Mouse (Mus musculus) lung, embryonic 16.5 days (tissue): ENCODE results near the gene Poc1b. TPM values are rescaled to one million over a fixed set of nuclear protein-coding genes. Genes with fewer than 3 reads are reported as not detected.

Source experiments
- ATAC-seq: fragments of 200-750 bp; cut with Nextera tagmentation; 2 replicates; pipeline ENCODE4 v1.8.0; 2017; ENCODE audit warnings: low read depth, mild to moderate bottlenecking, moderate library complexity
- H3K27ac ChIP-seq: fragments of 300-500 bp; sonication (generic); 2 replicates; pipeline ENCODE4 v1.5.1; 2014; ENCODE audit warnings: mild to moderate bottlenecking, control low read depth, low read length
- H3K27me3 ChIP-seq: fragments of 300-500 bp; sonication (generic); 2 replicates; pipeline ENCODE4 v1.6.1; 2014; ENCODE audit warnings: low read depth, low read length, mixed read lengths; ENCODE audit not compliant: control insufficient read depth, insufficient read depth
- H3K36me3 ChIP-seq: fragments of 300-500 bp; sonication (generic); 2 replicates; pipeline ENCODE4 v1.6.1; 2014; ENCODE audit warnings: low read length; ENCODE audit not compliant: control insufficient read depth, insufficient read depth
- H3K4me1 ChIP-seq: fragments of 300-500 bp; sonication (generic); replicated peaks from 2 replicates; pipeline ENCODE4 v1.6.1; 2014; ENCODE audit warnings: low read length, mixed read lengths; ENCODE audit not compliant: control insufficient read depth, insufficient read depth
- H3K4me2 ChIP-seq: fragments of 300-500 bp; sonication (generic); 2 replicates; pipeline ENCODE4 v1.6.1; 2014; ENCODE audit warnings: low read depth, low read length, control low read depth
- H3K4me3 ChIP-seq: fragments of 300-500 bp; sonication (generic); 2 replicates; pipeline ENCODE4 v1.5.1; 2014; ENCODE audit warnings: mild to moderate bottlenecking, low read length, control low read depth
- H3K9ac ChIP-seq: fragments of 300-500 bp; sonication (generic); 2 replicates; pipeline ENCODE4 v1.6.1; 2014; ENCODE audit warnings: low read length, control low read depth
- H3K9me3 ChIP-seq: fragments of 300-500 bp; sonication (generic); 2 replicates; pipeline ENCODE4 v1.6.1; 2016; ENCODE audit warnings: low read length; ENCODE audit not compliant: control insufficient read depth
- WGBS: fragments of 180-500 bp; shearing (Covaris S2); extraction: QIAGEN DNeasy Blood & Tissue Kit; methylation state at CpG from one replicate; pipeline ENCODE4 v1.1.7; 2014; 5-methylcytosine and 5-hydroxymethylcytosine counted together
- polyA plus RNA-seq: library from polyadenylated mRNA; unstranded; fragments of >200 nt; fragmentation: Nextera tagmentation; extraction: Ambion mirVana; gene quantifications from 2 replicates; pipeline ENCODE4 v1.2.1, GENCODE M21; 2015

The Poc1b gene
- polyA plus RNA-seq, 1 experiment from 2014 or later, result 22.7 TPM

- ATAC-seq, result no peak
- WGBS, result 57% methylated on average over 7 of the region's 7 CpGs
Measured at GRCm38 (mm10) chr10:99232518-99233227, 125.8 kb downstream of the Poc1b start.

GRCm38 (mm10) chr10:99234336-99234735 is 127.5 kb downstream of the Poc1b start:
- Histone ChIP-seq H3K27me3 (no peaks in the 10 kb centered on the region), H3K4me3 (no peak overlapping the region), H3K27ac (no peak overlapping the region), H3K4me2 (no peak overlapping the region), H3K9me3 (no peaks in the 10 kb centered on the region), H3K36me3 (no peaks in the 10 kb centered on the region), H3K9ac (no peak overlapping the region), H3K4me1 (peaks cover 5% of the 10 kb centered on the region)
- whole genome bisulfite sequencing, result 90% methylated on average over 8 of the region's 8 CpGs
- no peak for ATAC-seq

More at GRCm38 (mm10) chr10:99232518-99233227, 125.8 kb downstream of the Poc1b start:
- Histone ChIP-seq H3K9ac (no peak overlapping the region), H3K9me3 (no peaks in the 10 kb centered on the region), H3K27ac (no peak overlapping the region), H3K4me3 (no peak overlapping the region), H3K4me2 (no peak overlapping the region), H3K4me1 (peaks cover 20% of the 10 kb centered on the region), H3K36me3 (no peaks in the 10 kb centered on the region), H3K27me3 (no peaks in the 10 kb centered on the region)

GRCm38 (mm10) chr10:99235081-99235480 is 128.2 kb downstream of the Poc1b start:
- no peak overlapping the region for H3K27ac ChIP-seq
- H3K9ac ChIP-seq, result no peak overlapping the region
- no peak overlapping the region for H3K4me3 ChIP-seq
- H3K27me3 ChIP-seq, result no peaks in the 10 kb centered on the region
- ATAC-seq, result no peak
- 80% methylated on average over 9 of the region's 9 CpGs for WGBS
- peaks cover 2% of the 10 kb centered on the region; the same call in 1 of the 2 replicates for H3K4me1 ChIP-seq
- H3K4me2 ChIP-seq, result no peak overlapping the region
- no peaks in the 10 kb centered on the region for H3K36me3 ChIP-seq
- no peaks in the 10 kb centered on the region for H3K9me3 ChIP-seq

- H3K9me3 ChIP-seq, result no peaks in the 10 kb centered on the region
- H3K4me3 ChIP-seq, result no peak overlapping the region
- H3K4me1 ChIP-seq, result peaks cover 12% of the 10 kb centered on the region
- WGBS, result 39% methylated on average over 11 of the region's 11 CpGs
- H3K27ac ChIP-seq, result no peak overlapping the region
- H3K9ac ChIP-seq, result no peak overlapping the region
- H3K4me2 ChIP-seq, result no peak overlapping the region
- no peaks in the 10 kb centered on the region for H3K27me3 ChIP-seq
- H3K36me3 ChIP-seq, result no peaks in the 10 kb centered on the region
- peak; percentile 74 for ATAC-seq
Measured at GRCm38 (mm10) chr10:99237205-99237832, 130.5 kb downstream of the Poc1b start.

- Histone ChIP-seq H3K27me3 (no peaks in the 10 kb centered on the region), H3K4me1 (peaks cover 20% of the 10 kb centered on the region), H3K36me3 (no peaks in the 10 kb centered on the region), H3K9ac (no peak overlapping the region), H3K27ac (no peak overlapping the region), H3K4me3 (no peak overlapping the region), H3K9me3 (no peaks in the 10 kb centered on the region), H3K4me2 (no peak overlapping the region)
- no peak for ATAC-seq
- WGBS, result 83% methylated on average over 11 of the region's 11 CpGs
Measured at GRCm38 (mm10) chr10:99238537-99238936, 131.7 kb downstream of the Poc1b start.

- no peaks in the 10 kb centered on the region for H3K27me3 ChIP-seq
- WGBS, result 58% methylated on average over 7 of the region's 7 CpGs
- peak overlapping the region; percentile 62 for H3K27ac ChIP-seq
- H3K9ac ChIP-seq, result no peak overlapping the region
- ATAC-seq, result no peak
- peak overlapping the region; percentile 36; the same call in 1 of the 2 replicates for H3K4me2 ChIP-seq
- H3K4me1 ChIP-seq, result peaks cover 32% of the 10 kb centered on the region
- no peaks in the 10 kb centered on the region for H3K9me3 ChIP-seq
- no peak overlapping the region for H3K4me3 ChIP-seq
- H3K36me3 ChIP-seq, result no peaks in the 10 kb centered on the region
Measured at GRCm38 (mm10) chr10:99241284-99241828, 134.5 kb downstream of the Poc1b start.

GRCm38 (mm10) chr10:99241829-99242711 is 135.2 kb downstream of the Poc1b start:
- Histone ChIP-seq H3K27me3 (no peaks in the 10 kb centered on the region), H3K9me3 (no peaks in the 10 kb centered on the region), H3K4me3 (no peak overlapping the region; the same call in 1 of the 2 replicates), H3K4me1 (peaks cover 32% of the 10 kb centered on the region), H3K9ac (no peak overlapping the region), H3K27ac (peak overlapping the region; percentile 62), H3K36me3 (no peaks in the 10 kb centered on the region), H3K4me2 (peak overlapping the region; percentile 36)
- peak; percentile 58 for ATAC-seq
- WGBS, result 16% methylated on average over 16 of the region's 16 CpGs

- no peaks in the 10 kb centered on the region for H3K9me3 ChIP-seq
- H3K4me3 ChIP-seq, result no peak overlapping the region
- no peak for ATAC-seq
- WGBS, result 59% methylated on average over 10 of the region's 10 CpGs
- H3K36me3 ChIP-seq, result no peaks in the 10 kb centered on the region
- H3K27ac ChIP-seq, result peak overlapping the region; percentile 62
- no peak overlapping the region for H3K9ac ChIP-seq
- H3K4me2 ChIP-seq, result no peak overlapping the region
- H3K27me3 ChIP-seq, result no peaks in the 10 kb centered on the region
- H3K4me1 ChIP-seq, result peaks cover 30% of the 10 kb centered on the region
Measured at GRCm38 (mm10) chr10:99242721-99243120, 135.9 kb downstream of the Poc1b start.
